Mouse (Mus musculus) ES-E14 (cell line): ENCODE results near the gene Acot1.
"Not testable (repeated sequence)": the region's sequence is repeated elsewhere in the genome, so short reads cannot be mapped to it uniquely, and the experiment has no call there.

Experiments used
- CHD2 ChIP-seq: IDR thresholded peaks from 2 replicates; pipeline ENCODE4 v1.6.1; 2014; ENCODE audit warnings: mild to moderate bottlenecking, low read depth, low read length, inconsistent platforms
- HCFC1 ChIP-seq: IDR thresholded peaks from 2 replicates; pipeline ENCODE4 v1.6.1; 2012; ENCODE audit warnings: low read length, inconsistent platforms, borderline replicate concordance; ENCODE audit not compliant: insufficient read depth
- MAFK ChIP-seq: IDR thresholded peaks from 2 replicates; pipeline ENCODE4 v1.6.1; 2014; ENCODE audit warnings: mild to moderate bottlenecking, low read depth, low read length, inconsistent platforms; ENCODE audit not compliant: insufficient read depth

DNA sequence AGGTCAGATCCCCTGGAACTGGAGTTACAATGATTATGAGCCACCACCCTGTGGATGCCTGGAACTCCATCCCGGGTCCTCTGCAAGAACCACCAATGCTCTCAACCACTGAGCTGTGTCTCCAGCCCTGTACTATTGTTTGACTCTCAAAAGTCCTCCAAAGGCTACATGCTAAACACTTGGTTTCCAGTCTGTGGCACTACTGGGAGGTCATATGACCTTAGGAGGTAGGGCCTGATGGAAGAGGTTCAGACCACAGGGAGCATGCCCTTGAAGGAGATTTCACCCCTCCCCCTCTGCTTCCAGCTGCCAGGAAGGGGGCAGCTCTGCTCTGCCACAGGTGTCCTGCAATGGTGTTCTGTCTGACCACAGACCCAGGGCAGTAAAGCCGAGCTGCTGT is 24.0 kb downstream of the Acot1 start:
- not testable (repeated sequence) for TF ChIP-seq HCFC1, CHD2, MAFK
